Mouse (Mus musculus) neural tube, embryonic 14.5 days (tissue): ENCODE measurements around the gene Anapc13. TPM values are rescaled to one million over a fixed set of nuclear protein-coding genes. Genes with fewer than 3 reads are reported as not detected.

Experiments
- polyA plus RNA-seq: library from polyadenylated mRNA; unstranded; fragments of >200 nt; fragmentation: Nextera tagmentation; extraction: Ambion mirVana; gene quantifications from 2 replicates; pipeline ENCODE4 v1.2.1, GENCODE M21; 2014

Anapc13 gene
- polyA plus RNA-seq, 1 experiment from 2014 or later: 160 TPM

Other genes with a start within 250 kb of the Anapc13 start
- 0.81 and 1.6 TPM in 2 replicates for gene Ky, start 120.5 kb upstream of the Anapc13 start, polyA plus RNA-seq
- 33.4 and 37.4 TPM in 2 replicates for gene Cep63, start 238 bp downstream of the Anapc13 start, polyA plus RNA-seq
- gene Amotl2, start 90.4 kb downstream of the Anapc13 start, polyA plus RNA-seq: 37.7 and 58.9 TPM in 2 replicates
- 13.3 and 17.7 TPM in 2 replicates for gene Ryk, start 208.6 kb downstream of the Anapc13 start, polyA plus RNA-seq